Mouse (Mus musculus) left cerebral cortex, adult 9 months (tissue): Measurements from ENCODE around the gene Cpt1b.
A peak's percentile ranks its signal among the peaks of the same experiment; 100 is the strongest.

Experiments
- DNase-seq, 2 experiments: peaks; one replicate each; pipeline ENCODE4 v3.0.0; 2022; ENCODE audit warnings: low spot score in 2 of 2

Cpt1b gene

GRCm38 (mm10) chr15:89379429-89379828 lies 46.2 kb downstream of the Cpt1b start:
- DNase-seq = no peak

DNA sequence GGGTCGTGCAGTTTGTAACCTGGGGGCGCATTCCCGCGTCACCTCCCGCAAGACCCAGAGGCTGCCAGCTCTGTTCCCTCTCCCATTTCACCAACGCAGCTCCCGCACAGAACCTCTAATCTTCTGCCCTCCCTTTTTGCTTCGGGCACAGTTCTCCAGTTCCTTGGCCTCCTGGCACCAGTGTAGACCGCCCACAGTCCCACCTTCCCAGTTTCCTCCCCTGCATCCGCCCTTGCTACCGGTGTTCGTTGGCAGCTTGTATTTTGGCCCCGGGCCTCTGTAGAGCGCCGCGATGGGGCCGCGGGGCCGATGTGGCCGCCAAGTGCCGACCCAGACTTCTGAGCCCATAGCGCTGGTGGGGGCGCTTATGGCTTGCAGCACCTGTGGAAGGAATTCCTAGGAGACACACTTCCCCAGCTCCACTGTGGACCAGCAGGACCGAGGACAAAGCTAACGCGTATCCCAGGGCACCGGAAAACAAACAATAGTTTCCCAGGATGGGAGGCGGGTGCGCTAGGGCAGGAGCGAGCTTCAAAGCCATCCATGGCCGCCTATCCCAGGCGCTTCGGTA lies 46.7 kb downstream of the Cpt1b start, which contains the start of gene Odf3b:
Gene Odf3b (minus strand): TSS at position 452 of the 571 bp plus-strand sequence.
- no peak for DNase-seq

- DNase-seq = no peak
Measured at GRCm38 (mm10) chr15:89377938-89378828, 47.5 kb downstream of the Cpt1b start.

GRCm38 (mm10) chr15:89377362-89377761 lies 48.3 kb downstream of the Cpt1b start:
- DNase-seq = no peak

- DNase-seq = no peak
Measured at GRCm38 (mm10) chr15:89376957-89377356, 48.7 kb downstream of the Cpt1b start, which contains the start of gene Tymp. TSS of gene Tymp (minus strand) at chr15:89377039.

- no peak for DNase-seq
Measured at GRCm38 (mm10) chr15:89376040-89376439, 49.6 kb downstream of the Cpt1b start.

GRCm38 (mm10) chr15:89374801-89375534 lies 50.7 kb downstream of the Cpt1b start:
- DNase-seq = no peak

- no peak for DNase-seq
Measured at GRCm38 (mm10) chr15:89374340-89374739, 51.3 kb downstream of the Cpt1b start.

- peak; percentile 66 to 94 for DNase-seq
Measured at GRCm38 (mm10) chr15:89373762-89374248, 51.9 kb downstream of the Cpt1b start, which contains the start of gene Sco2. TSS of gene Sco2 (minus strand) at chr15:89373846.

DNA sequence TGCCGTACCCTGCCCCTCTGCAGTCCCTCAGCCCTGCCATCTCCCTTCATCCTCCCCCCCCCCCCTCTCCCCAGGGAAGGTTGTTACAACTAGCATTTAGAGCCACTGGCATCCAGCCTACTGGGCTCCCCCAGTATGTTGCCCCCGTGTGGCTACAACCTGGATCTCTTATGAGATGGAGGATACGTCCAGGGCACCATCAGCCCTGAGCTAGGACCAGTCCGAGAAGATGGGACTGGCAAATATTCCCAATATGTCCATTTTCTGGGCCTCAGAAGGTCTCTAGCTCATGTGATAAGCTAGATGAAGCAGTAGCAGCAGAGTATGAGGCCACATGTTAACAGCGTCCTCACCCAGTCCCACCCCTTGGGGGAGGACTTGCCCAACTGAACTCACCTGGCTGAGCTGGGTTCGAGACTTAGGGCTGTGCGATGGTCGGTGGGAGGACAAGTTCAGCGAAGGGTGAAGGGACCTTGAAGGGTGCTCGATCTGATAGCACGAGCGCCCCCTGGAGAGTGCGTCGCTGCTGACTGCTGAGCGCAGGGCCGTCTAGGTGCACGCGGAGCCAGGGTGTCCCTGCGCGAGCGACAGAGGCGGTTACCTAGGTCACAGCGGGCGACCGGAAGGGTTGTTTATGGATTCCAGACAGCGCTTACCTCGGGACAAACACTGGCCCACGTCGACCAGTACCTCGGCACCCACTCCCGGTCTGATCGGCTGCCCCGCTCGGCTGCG lies 52.5 kb downstream of the Cpt1b start:
- peak; percentile 67 to 87 for DNase-seq

DNA sequence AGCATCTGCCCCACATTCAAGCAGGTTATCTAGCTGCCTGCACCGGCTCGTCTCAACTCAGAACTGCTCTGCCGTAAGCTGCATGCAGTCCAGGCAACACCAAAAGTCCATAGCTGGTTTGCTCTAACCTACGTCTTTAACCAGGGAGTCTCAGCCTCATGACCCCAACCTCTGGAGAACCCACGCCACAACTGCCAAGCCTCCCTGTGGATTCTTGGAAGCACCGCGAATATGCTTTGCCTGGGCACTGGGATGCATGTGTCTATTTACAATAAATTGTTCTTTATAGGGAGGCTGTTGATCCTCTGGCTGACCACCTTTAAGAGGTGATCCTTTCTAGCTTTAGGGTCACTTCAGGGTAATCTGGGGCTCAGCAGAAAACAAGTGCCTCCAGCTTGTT lies 53.1 kb downstream of the Cpt1b start:
- no peak for DNase-seq

GRCm38 (mm10) chr15:89372068-89372467 lies 53.6 kb downstream of the Cpt1b start:
- no peak for DNase-seq
